Mouse (Mus musculus): ENCODE results near the gene Ypel2.

GRCm38 (mm10) chr11:87020449-87020848 lies 26.9 kb upstream of the Ypel2 start:
- TF ChIP-seq CTCF (IDR thresholded peaks at IDR 0.05; ENCODE audit: control insufficient read depth, insufficient read depth, low read length) (no peak), POLR2A (IDR thresholded peaks at IDR 0.05; ENCODE audit: borderline replicate concordance, control insufficient read depth, low read depth, low read length) (no peak)
